Mouse (Mus musculus) intestine, embryonic 16.5 days (tissue): Measurements from ENCODE around the gene Ets1. TPM values are rescaled to one million over a fixed set of nuclear protein-coding genes. Genes with fewer than 3 reads are reported as not detected.

Experiments used
- ATAC-seq: fragments of 200-750 bp; cut with Nextera tagmentation; 2 replicates; pipeline ENCODE4 v1.8.0; 2017; ENCODE audit warnings: moderate TSS enrichment, moderate library complexity
- H3K27ac ChIP-seq: fragments of 300-500 bp; sonication (generic); 2 replicates; pipeline ENCODE4 v1.5.1; 2014; ENCODE audit warnings: mild to moderate bottlenecking, low read length
- H3K27me3 ChIP-seq: fragments of 300-500 bp; sonication (generic); replicated peaks from 2 replicates; pipeline ENCODE4 v1.6.1; 2014; ENCODE audit warnings: low read length, control low read depth, mixed read lengths; ENCODE audit not compliant: control insufficient read depth, insufficient read depth
- H3K36me3 ChIP-seq: fragments of 300-500 bp; sonication (generic); 2 replicates; pipeline ENCODE4 v1.6.1; 2014; ENCODE audit warnings: low read length, control low read depth; ENCODE audit not compliant: control insufficient read depth, insufficient read depth
- H3K4me1 ChIP-seq: fragments of 300-500 bp; sonication (generic); 2 replicates; pipeline ENCODE4 v1.6.1; 2014; ENCODE audit warnings: low read length, control low read depth, mixed read lengths; ENCODE audit not compliant: control insufficient read depth, insufficient read depth
- H3K4me2 ChIP-seq: fragments of 300-500 bp; sonication (generic); 2 replicates; pipeline ENCODE4 v1.6.1; 2014; ENCODE audit warnings: low read depth, low read length, control low read depth
- H3K4me3 ChIP-seq: fragments of 300-500 bp; sonication (generic); 2 replicates; pipeline ENCODE4 v1.5.1; 2014; ENCODE audit warnings: mild to moderate bottlenecking, low read length
- H3K9ac ChIP-seq: fragments of 300-500 bp; sonication (generic); 2 replicates; pipeline ENCODE4 v1.6.1; 2014; ENCODE audit warnings: low read depth, low read length
- H3K9me3 ChIP-seq: fragments of 300-500 bp; sonication (generic); 2 replicates; pipeline ENCODE4 v1.6.1; 2016; ENCODE audit warnings: low read length, control low read depth; ENCODE audit not compliant: control insufficient read depth
- WGBS: fragments of 180-500 bp; shearing (Covaris S2); extraction: QIAGEN DNeasy Blood & Tissue Kit; methylation state at CpG from one replicate; pipeline ENCODE4 v1.1.7; 2014; 5-methylcytosine and 5-hydroxymethylcytosine counted together
- polyA plus RNA-seq: library from polyadenylated mRNA; unstranded; fragments of >200 nt; fragmentation: Nextera tagmentation; extraction: Ambion mirVana; gene quantifications from 2 replicates; pipeline ENCODE4 v1.2.1, GENCODE M21; 2015

Gene Ets1
- polyA plus RNA-seq, 1 experiment from 2014 or later: 33.0 TPM

DNA sequence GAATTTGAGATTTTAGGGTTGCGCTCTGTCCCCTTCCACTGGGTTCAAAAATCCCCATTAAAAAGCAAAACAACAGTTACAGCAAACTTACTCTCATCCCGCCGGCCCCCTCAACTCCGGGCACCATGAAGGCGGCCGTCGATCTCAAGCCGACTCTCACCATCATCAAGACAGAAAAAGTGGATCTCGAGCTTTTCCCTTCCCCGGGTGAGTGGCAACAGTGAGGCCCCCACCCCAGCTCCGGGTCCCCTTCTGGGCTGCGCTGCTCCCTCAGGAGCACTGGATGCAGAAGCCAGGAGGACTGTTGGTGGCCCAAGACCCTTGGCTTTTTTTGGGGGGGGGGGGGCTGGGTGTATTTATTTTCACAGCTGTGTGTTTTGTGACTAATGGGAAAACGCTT lies 60.2 kb downstream of the Ets1 start:
- H3K4me3 ChIP-seq: peak overlapping the region; percentile 58
- WGBS: 2% methylated on average over 13 of the region's 13 CpGs
- peak overlapping the region; percentile 78 for H3K27ac ChIP-seq
- peak; percentile 52 for ATAC-seq
- peak overlapping the region; percentile 94 for H3K4me2 ChIP-seq
- no peaks in the 10 kb centered on the region for H3K36me3 ChIP-seq
- H3K9me3 ChIP-seq: no peaks in the 10 kb centered on the region
- peaks cover 20% of the 10 kb centered on the region for H3K4me1 ChIP-seq
- peak overlapping the region; percentile 71 for H3K9ac ChIP-seq
- no peaks in the 10 kb centered on the region for H3K27me3 ChIP-seq

- peak; percentile 24 for ATAC-seq
Measured at GRCm38 (mm10) chr9:32696717-32697116, 60.7 kb downstream of the Ets1 start.

GRCm38 (mm10) chr9:32697291-32698110 lies 61.5 kb downstream of the Ets1 start:
- H3K9me3 ChIP-seq: no peaks in the 10 kb centered on the region
- H3K27ac ChIP-seq: peak overlapping the region; percentile 78
- ATAC-seq: no peak
- H3K9ac ChIP-seq: peak overlapping the region; percentile 71
- peaks cover 28% of the 10 kb centered on the region for H3K4me1 ChIP-seq
- WGBS: 43% methylated on average over 9 of the region's 9 CpGs
- H3K4me2 ChIP-seq: peak overlapping the region; percentile 94
- no peaks in the 10 kb centered on the region for H3K27me3 ChIP-seq
- H3K36me3 ChIP-seq: no peaks in the 10 kb centered on the region
- H3K4me3 ChIP-seq: peak overlapping the region; percentile 58

More at GRCm38 (mm10) chr9:32696717-32697116, 60.7 kb downstream of the Ets1 start:
- H3K27me3 ChIP-seq: no peaks in the 10 kb centered on the region
- peak overlapping the region; percentile 71 for H3K9ac ChIP-seq
- no peaks in the 10 kb centered on the region for H3K9me3 ChIP-seq
- WGBS: 19% methylated on average over 7 of the region's 7 CpGs
- H3K4me1 ChIP-seq: peaks cover 22% of the 10 kb centered on the region
- peak overlapping the region; percentile 58 for H3K4me3 ChIP-seq
- H3K36me3 ChIP-seq: no peaks in the 10 kb centered on the region
- H3K27ac ChIP-seq: peak overlapping the region; percentile 78
- H3K4me2 ChIP-seq: peak overlapping the region; percentile 94

GRCm38 (mm10) chr9:32698766-32699165 lies 62.7 kb downstream of the Ets1 start:
- H3K4me2 ChIP-seq: peak overlapping the region; percentile 53
- H3K27ac ChIP-seq: no peak overlapping the region
- 81% methylated on average over 4 of the region's 4 CpGs for WGBS
- H3K4me1 ChIP-seq: peaks cover 28% of the 10 kb centered on the region
- no peaks in the 10 kb centered on the region for H3K27me3 ChIP-seq
- peak overlapping the region; percentile 28 for H3K4me3 ChIP-seq
- H3K36me3 ChIP-seq: no peaks in the 10 kb centered on the region
- H3K9ac ChIP-seq: no peak overlapping the region
- no peak for ATAC-seq
- no peaks in the 10 kb centered on the region for H3K9me3 ChIP-seq

GRCm38 (mm10) chr9:32699391-32699841 lies 63.4 kb downstream of the Ets1 start:
- H3K27me3 ChIP-seq: no peaks in the 10 kb centered on the region
- peak overlapping the region; percentile 28 for H3K4me3 ChIP-seq
- H3K9ac ChIP-seq: peak overlapping the region; percentile 31; the same call in 1 of the 2 replicates
- ATAC-seq: no peak
- H3K27ac ChIP-seq: no peak overlapping the region
- H3K9me3 ChIP-seq: no peaks in the 10 kb centered on the region
- peak overlapping the region; percentile 53 for H3K4me2 ChIP-seq
- WGBS: 54% methylated on average over 8 of the region's 8 CpGs
- no peaks in the 10 kb centered on the region for H3K36me3 ChIP-seq
- H3K4me1 ChIP-seq: peaks cover 28% of the 10 kb centered on the region

GRCm38 (mm10) chr9:32700091-32700905 lies 64.3 kb downstream of the Ets1 start:
- 44% methylated on average over 7 of the region's 7 CpGs for WGBS
- Histone ChIP-seq H3K9ac (no peak overlapping the region), H3K4me2 (peak overlapping the region; percentile 53), H3K4me3 (peak overlapping the region; percentile 28), H3K4me1 (peaks cover 25% of the 10 kb centered on the region), H3K27ac (no peak overlapping the region), H3K9me3 (no peaks in the 10 kb centered on the region), H3K36me3 (no peaks in the 10 kb centered on the region), H3K27me3 (no peaks in the 10 kb centered on the region)
- no peak for ATAC-seq

- Histone ChIP-seq H3K4me3 (0 out of 2 replicates have a peak overlapping the region, but pooled peaks have one; percentile 8), H3K4me1 (peaks cover 23% of the 10 kb centered on the region), H3K27me3 (no peaks in the 10 kb centered on the region), H3K9me3 (no peaks in the 10 kb centered on the region), H3K36me3 (no peaks in the 10 kb centered on the region), H3K27ac (no peak overlapping the region), H3K4me2 (peak overlapping the region; percentile 53), H3K9ac (0 out of 2 replicates have a peak overlapping the region, but pooled peaks have one; percentile 21)
- 61% methylated on average over 20 of the region's 20 CpGs for WGBS
- ATAC-seq: no peak
Measured at GRCm38 (mm10) chr9:32701126-32701997, 65.3 kb downstream of the Ets1 start.

DNA sequence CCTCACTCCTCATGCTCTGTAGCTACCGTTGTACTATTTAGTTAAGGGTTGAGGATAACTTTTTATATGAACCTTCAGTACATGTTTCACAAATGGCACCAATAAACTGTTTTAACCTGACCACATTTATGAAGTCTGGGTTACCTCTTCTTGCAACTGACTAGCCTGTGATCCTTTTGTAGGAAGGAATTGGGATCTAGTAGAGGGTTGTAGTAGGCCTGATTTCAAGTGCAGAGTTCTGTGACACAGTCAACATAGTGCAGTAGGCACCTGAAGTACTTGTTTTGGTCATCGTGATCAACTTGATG lies 65.9 kb downstream of the Ets1 start:
- Histone ChIP-seq H3K4me2 (peak overlapping the region; percentile 0; the same call in 1 of the 2 replicates), H3K4me1 (peaks cover 25% of the 10 kb centered on the region), H3K9ac (no peak overlapping the region), H3K36me3 (no peaks in the 10 kb centered on the region), H3K4me3 (no peak overlapping the region), H3K27ac (no peak overlapping the region; the same call in 1 of the 2 replicates), H3K9me3 (no peaks in the 10 kb centered on the region), H3K27me3 (no peaks in the 10 kb centered on the region)
- no peak for ATAC-seq
- 64% methylated on average over 2 of the region's 2 CpGs for WGBS
